Mouse (Mus musculus) heart, adult 2 months (tissue): Measurements from ENCODE around the gene Gabra4. TPM values are rescaled to one million over a fixed set of nuclear protein-coding genes. Genes with fewer than 3 reads are reported as not detected.

Experiments used
- DNase-seq, 2 experiments: peaks; one replicate each; pipeline ENCODE4 v3.0.0; 2021
- H3K27ac ChIP-seq: fragments of 200-600 bp; 2 replicates; pipeline ENCODE4 v1.8.1; 2022
- H3K27me3 ChIP-seq: fragments of 200-500 bp; 2 replicates; pipeline ENCODE4 v1.6.1; 2012; ENCODE audit warnings: mild to moderate bottlenecking, low read length, inconsistent platforms, mixed read lengths; ENCODE audit not compliant: control insufficient read depth, insufficient read depth
- H3K36me3 ChIP-seq: fragments of 200-500 bp; 2 replicates; pipeline ENCODE4 v1.6.1; 2012; ENCODE audit warnings: low read length, inconsistent platforms; ENCODE audit not compliant: control insufficient read depth, insufficient read depth
- H3K4me1 ChIP-seq: fragments of 200-500 bp; 2 replicates; pipeline ENCODE4 v1.6.1; 2011; ENCODE audit warnings: low read length; ENCODE audit not compliant: control insufficient read depth, insufficient read depth
- H3K4me3 ChIP-seq: fragments of 200-600 bp; 2 replicates; pipeline ENCODE4 v1.8.1; 2022
- H3K79me2 ChIP-seq: fragments of 200-500 bp; replicated peaks from 2 replicates; pipeline ENCODE4 v1.6.1; 2012; ENCODE audit warnings: mild to moderate bottlenecking, inconsistent platforms, low read length, moderate library complexity, mixed read lengths; ENCODE audit not compliant: control insufficient read depth, insufficient read depth
- H3K9ac ChIP-seq: fragments of 200-500 bp; 2 replicates; pipeline ENCODE4 v1.6.1; 2012; ENCODE audit warnings: low read depth, mild to moderate bottlenecking, control low read depth, inconsistent platforms, low read length, mixed read lengths
- CTCF ChIP-seq: fragments of 200-600 bp; IDR thresholded peaks from 2 replicates; pipeline ENCODE4 v1.8.1; 2022; ENCODE audit warnings: antibody characterized with exemption, mild to moderate bottlenecking, moderate library complexity
- EP300 ChIP-seq: fragments of 200-500 bp; IDR thresholded peaks from 2 replicates; pipeline ENCODE4 v1.6.1; 2011; ENCODE audit warnings: low read depth, low read length, control low read depth; ENCODE audit not compliant: insufficient read depth
- POLR2A ChIP-seq: fragments of 200-500 bp; IDR thresholded peaks from 2 replicates; pipeline ENCODE4 v1.6.1; 2011; ENCODE audit warnings: mild to moderate bottlenecking, low read depth, low read length, control low read depth; ENCODE audit not compliant: insufficient read depth
- WGBS: fragments of 180-500 bp; shearing (Covaris S2); methylation state at CpG from one replicate; pipeline ENCODE4 v1.1.7; 2018; 5-methylcytosine and 5-hydroxymethylcytosine counted together
- intact Hi-C: fragments of 180-260 bp; cut with DNase I; formaldehyde crosslinking; loops from one replicate; pipeline ENCODE4 v1.15.1; 2025
- polyA plus RNA-seq: library from polyadenylated mRNA; depleted of rRNA; stranded (reverse); fragments of >200 nt; gene quantifications from 2 replicates; pipeline ENCODE4 v1.2.3, GENCODE M21; 2012
- total RNA-seq, 2 experiments: library from RNA; stranded (reverse); gene quantifications; 2 replicates each; pipeline ENCODE4 v1.2.3; 2021

The Gabra4 gene
- total and polyA plus RNA-seq, 3 experiments: not detected

DNA sequence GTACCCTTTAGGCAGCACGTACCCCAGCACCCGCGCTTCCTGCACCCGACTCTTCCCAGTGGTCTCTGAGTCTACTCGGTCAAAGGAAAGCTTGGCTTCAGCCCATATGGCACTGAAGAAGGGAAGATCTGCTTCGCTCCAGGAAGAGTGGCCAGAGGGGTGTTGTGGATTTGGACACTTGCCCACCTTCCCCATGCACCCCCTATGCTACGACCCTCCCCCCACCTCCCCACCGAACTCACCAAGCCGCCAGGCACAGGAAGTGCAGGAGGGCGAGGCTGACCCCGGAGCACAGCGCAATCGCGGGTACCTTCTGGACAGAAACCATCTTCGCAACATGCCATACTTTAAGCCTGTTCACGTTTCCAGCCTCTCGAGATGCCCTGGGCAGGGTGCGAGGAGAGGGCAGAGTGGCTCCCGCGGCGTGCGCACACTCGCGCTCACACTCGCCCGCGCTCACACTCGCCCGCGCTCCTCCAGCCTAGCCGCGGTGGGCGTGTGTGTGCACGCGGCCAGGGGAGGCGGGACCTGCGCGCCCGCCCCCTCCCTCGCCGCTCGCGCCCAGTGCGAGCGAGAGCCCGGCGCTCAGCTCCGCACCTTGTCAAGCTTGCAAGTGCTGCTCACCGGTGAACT lies 510 bp downstream of the Gabra4 start, which contains the start of gene Gabrb1:
TSS of gene Gabrb1 (plus strand) at position 632 of the 633 bp plus-strand sequence.
- Histone ChIP-seq H3K9ac (no peak within 1 kb of the TSS), H3K79me2 (no peaks in the 10 kb centered on the region), H3K4me3 (peak within 1 kb of the TSS; percentile 45), H3K27ac (no peak within 1 kb of the TSS), H3K27me3 (no peaks in the 10 kb centered on the region; the same call in 1 of the 2 replicates), H3K4me1 (no peaks in the 10 kb centered on the region), H3K36me3 (no peaks in the 10 kb centered on the region)
- WGBS: under 1% methylated on average over 49 of the region's 49 CpGs
- TF ChIP-seq POLR2A (no peak), CTCF (no peak), EP300 (no peak)
- intact Hi-C loops: no loop called here
- peak in 1 of 2 experiments; percentile 21 for DNase-seq

DNA sequence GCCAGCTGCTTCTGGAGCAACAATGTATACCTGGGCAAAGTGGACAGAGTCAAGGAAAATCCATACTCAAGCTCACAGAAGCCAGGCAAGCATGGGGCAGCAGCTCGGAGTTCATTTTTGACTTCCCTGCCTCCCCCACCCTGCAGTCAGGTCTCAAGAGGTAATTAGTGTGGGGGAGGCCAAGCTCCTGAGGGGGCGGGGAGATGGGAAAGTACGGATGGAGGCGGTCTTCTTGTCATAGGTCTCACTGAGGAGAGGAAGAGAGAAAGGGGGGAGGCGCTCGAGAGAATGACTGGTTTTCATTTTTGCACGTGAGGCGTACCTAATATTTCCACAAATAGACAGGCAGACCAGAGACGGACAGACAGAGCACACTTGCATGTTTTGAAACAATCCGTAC lies 1.3 kb downstream of the Gabra4 start:
- no peak for DNase-seq
- intact Hi-C loops: no loop called here
- no peaks in the 10 kb centered on the region for H3K4me1 ChIP-seq
- no peak overlapping the region for H3K4me3 ChIP-seq
- no peaks in the 10 kb centered on the region for H3K79me2 ChIP-seq
- TF ChIP-seq EP300 (no peak), CTCF (no peak), POLR2A (no peak)
- no peak overlapping the region for H3K9ac ChIP-seq
- H3K27me3 ChIP-seq: no peaks in the 10 kb centered on the region; the same call in 1 of the 2 replicates
- H3K36me3 ChIP-seq: no peaks in the 10 kb centered on the region
- no peak overlapping the region for H3K27ac ChIP-seq
- WGBS: 11% methylated on average over 10 of the region's 10 CpGs

DNA sequence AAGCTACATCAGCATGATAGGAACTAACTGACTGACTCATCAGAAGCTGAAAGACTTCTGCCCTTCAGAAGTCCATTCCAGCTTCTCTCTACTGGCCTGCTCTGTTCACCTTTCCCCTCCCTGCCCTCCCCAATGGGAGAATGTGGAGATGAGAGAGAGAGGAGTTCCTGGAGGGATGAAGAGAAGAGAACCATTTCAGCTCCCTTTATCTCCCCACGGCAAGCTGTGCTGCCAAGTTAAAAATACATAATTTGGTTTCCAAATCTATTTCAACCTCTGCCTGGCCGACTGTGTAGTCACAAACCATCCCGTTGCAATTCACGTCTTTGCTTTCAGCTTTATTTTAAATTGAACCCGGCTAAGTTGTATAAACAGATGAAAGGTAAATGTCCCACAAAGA lies 4.1 kb downstream of the Gabra4 start:
- 76% methylated on average over 5 of the region's 5 CpGs for WGBS
- no peaks in the 10 kb centered on the region for H3K4me1 ChIP-seq
- intact Hi-C loops: no loop called here
- no peaks in the 10 kb centered on the region for H3K79me2 ChIP-seq
- no peaks in the 10 kb centered on the region for H3K36me3 ChIP-seq
- DNase-seq: no peak
- no peak overlapping the region for H3K4me3 ChIP-seq
- no peak overlapping the region for H3K27ac ChIP-seq
- H3K9ac ChIP-seq: no peak overlapping the region
- H3K27me3 ChIP-seq: no peaks in the 10 kb centered on the region; the same call in 1 of the 2 replicates
- TF ChIP-seq POLR2A: no peak
- no peak for TF ChIP-seq EP300
- TF ChIP-seq CTCF: no peak

GRCm38 (mm10) chr5:71648108-71648507 lies 10.0 kb downstream of the Gabra4 start:
- Histone ChIP-seq H3K9ac (no peak overlapping the region), H3K4me1 (no peaks in the 10 kb centered on the region), H3K4me3 (no peak overlapping the region), H3K27me3 (no peaks in the 10 kb centered on the region), H3K79me2 (no peaks in the 10 kb centered on the region), H3K27ac (no peak overlapping the region), H3K36me3 (no peaks in the 10 kb centered on the region)
- intact Hi-C loops: no loop called here
- 80% methylated on average over 2 of the region's 2 CpGs for WGBS
- DNase-seq: no peak
- TF ChIP-seq EP300: no peak
- TF ChIP-seq POLR2A: no peak

DNA sequence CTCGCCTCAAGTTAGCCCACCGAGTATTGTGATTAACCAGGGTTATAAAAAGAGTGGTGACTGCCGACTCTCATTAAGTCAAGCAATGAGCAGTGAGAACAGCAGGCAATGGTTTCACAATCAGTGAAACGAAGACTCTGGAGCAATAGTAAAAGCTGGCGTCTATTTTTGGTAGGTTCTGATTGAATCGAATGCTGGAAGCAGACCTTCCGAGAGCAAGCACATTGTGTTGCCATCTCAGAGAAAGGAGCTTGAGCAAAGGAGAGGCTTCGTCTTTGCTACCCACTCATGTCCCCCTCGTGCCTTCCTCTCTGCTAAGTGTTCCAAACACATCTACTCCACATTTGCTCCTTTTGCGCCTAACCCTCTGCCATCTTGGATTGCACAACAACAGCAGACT lies 18.3 kb downstream of the Gabra4 start:
- WGBS: 79% methylated on average over 10 of the region's 10 CpGs
- H3K9ac ChIP-seq: no peak overlapping the region
- no peaks in the 10 kb centered on the region for H3K79me2 ChIP-seq
- intact Hi-C loops: no loop called here
- H3K4me3 ChIP-seq: no peak overlapping the region
- no peaks in the 10 kb centered on the region for H3K4me1 ChIP-seq
- no peaks in the 10 kb centered on the region for H3K27me3 ChIP-seq
- TF ChIP-seq POLR2A: no peak
- TF ChIP-seq CTCF: no peak
- no peak for TF ChIP-seq EP300
- no peak for DNase-seq
- no peak overlapping the region for H3K27ac ChIP-seq
- no peaks in the 10 kb centered on the region for H3K36me3 ChIP-seq

DNA sequence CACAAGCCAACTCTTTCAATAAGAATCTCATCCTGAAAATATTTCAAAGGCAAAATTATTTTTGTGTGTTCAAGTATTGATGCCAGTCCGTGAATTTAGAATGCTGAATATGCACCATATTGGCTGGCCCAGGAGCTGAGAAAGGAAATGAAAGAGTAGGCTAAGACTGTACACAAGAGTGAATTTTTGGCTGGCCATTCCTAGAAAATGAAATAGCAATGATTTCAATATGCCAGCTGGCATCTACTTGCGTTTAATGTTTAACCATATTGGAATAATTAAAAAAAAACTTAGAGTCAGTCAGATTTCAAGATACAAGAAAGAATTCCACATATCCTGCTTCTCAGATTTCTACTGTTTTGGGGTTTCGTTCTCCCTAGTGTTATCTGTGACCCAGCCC lies 30.3 kb downstream of the Gabra4 start:
- 81% methylated on average over 3 of the region's 3 CpGs for WGBS
- H3K4me3 ChIP-seq: no peak overlapping the region
- no peaks in the 10 kb centered on the region for H3K36me3 ChIP-seq
- intact Hi-C loops: no loop called here
- no peaks in the 10 kb centered on the region for H3K4me1 ChIP-seq
- H3K9ac ChIP-seq: no peak overlapping the region
- no peaks in the 10 kb centered on the region for H3K79me2 ChIP-seq
- TF ChIP-seq EP300 (no peak), POLR2A (no peak)
- no peak overlapping the region for H3K27ac ChIP-seq
- H3K27me3 ChIP-seq: no peaks in the 10 kb centered on the region
- DNase-seq: no peak
